Mouse (Mus musculus) spleen, postnatal 4 days (tissue): Measurements from ENCODE around the gene Mrpl36.

Source experiments
- DNase-seq, 2 experiments: peaks; one replicate each; pipeline ENCODE4 v3.0.0; 2022; ENCODE audit warnings: low spot score in 2 of 2

Mrpl36 gene

GRCm38 (mm10) chr13:73346743-73347142, 18.4 kb downstream of the Mrpl36 start:
- DNase-seq: no peak

GRCm38 (mm10) chr13:73347171-73347570, 18.9 kb downstream of the Mrpl36 start:
- DNase-seq: no peak

- DNase-seq: no peak
These were observed 19.8 kb downstream of the Mrpl36 start for GRCm38 (mm10) chr13:73347922-73348650.

- DNase-seq: no peak
These were observed 22.4 kb downstream of the Mrpl36 start for GRCm38 (mm10) chr13:73350741-73351140.

DNA sequence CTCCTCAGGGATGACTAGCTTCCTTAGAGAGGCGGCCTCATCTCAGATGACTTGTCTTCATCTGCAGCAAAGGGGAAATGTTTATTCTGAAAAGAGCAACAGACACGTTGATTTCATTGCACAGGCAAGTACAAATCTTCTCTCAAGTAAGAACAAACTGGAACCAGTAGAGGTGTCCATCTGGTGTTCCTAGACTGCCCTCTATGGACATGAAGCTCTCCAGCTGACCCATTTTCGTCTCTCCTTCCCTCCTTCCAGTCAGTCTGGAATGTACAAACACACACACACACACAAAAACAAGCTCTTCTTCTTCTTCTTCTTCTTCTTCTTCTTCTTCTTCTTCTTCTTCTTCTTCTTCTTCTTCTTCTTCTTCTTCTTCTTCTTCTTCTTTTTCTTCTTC, 23.6 kb downstream of the Mrpl36 start:
- DNase-seq: no peak

GRCm38 (mm10) chr13:73352491-73352890, 24.2 kb downstream of the Mrpl36 start:
- DNase-seq: no peak

- DNase-seq: no peak
These were observed 28.8 kb downstream of the Mrpl36 start for GRCm38 (mm10) chr13:73357106-73357505.

- DNase-seq: no peak
These were observed 45.1 kb downstream of the Mrpl36 start for GRCm38 (mm10) chr13:73373367-73373766.

- no peak for DNase-seq
These were observed 46.3 kb downstream of the Mrpl36 start for GRCm38 (mm10) chr13:73374612-73375011.

- DNase-seq: no peak
These were observed 49.3 kb downstream of the Mrpl36 start for GRCm38 (mm10) chr13:73377637-73378036.
